Mouse (Mus musculus): ENCODE measurements around the gene Gm4027. TPM values are rescaled to one million over a fixed set of nuclear protein-coding genes. Genes with fewer than 3 reads are reported as not detected.
"Not testable (repeated sequence)": the region's sequence is repeated elsewhere in the genome, so short reads cannot be mapped to it uniquely, and the experiment has no call there.

Gm4027 gene
- not detected in 2 replicates for polyA plus RNA-seq (2015; fragmentation: Nextera tagmentation; extraction: Ambion mirVana)

GRCm38 (mm10) chr12:87618569-87618968, at the start of gene Gm4027:
Gene Gm4027, plus strand, starts transcription at chr12:87618869.
- not testable (repeated sequence) for ATAC-seq (ENCODE audit: low read depth); H3K4me2 ChIP-seq (ENCODE audit: low read depth, low read length)

GRCm38 (mm10) chr12:87601388-87601787, 17.3 kb upstream of the Gm4027 start:
- not testable (repeated sequence) for H3K4me3 ChIP-seq (ENCODE audit: low read depth, low read length); H3K9me3 ChIP-seq (replicated peaks; ENCODE audit: control insufficient read depth, low read length); H3K27me3 ChIP-seq (ENCODE audit: control insufficient read depth, insufficient read depth, low read depth, low read length); H3K36me3 ChIP-seq (ENCODE audit: control insufficient read depth, insufficient read depth); H3K4me1 ChIP-seq (ENCODE audit: control insufficient read depth, low read depth, low read length); H3K4me2 ChIP-seq (ENCODE audit: low read depth, low read length); H3K27ac ChIP-seq (ENCODE audit: low read length); H3K9ac ChIP-seq (ENCODE audit: low read depth, low read length); ATAC-seq (ENCODE audit: low read depth)
- WGBS (ENCODE audit: insufficient replicate concordance) = 3% methylated on average over 2 of the region's 2 CpGs

More at GRCm38 (mm10) chr12:87618569-87618968, at the start of gene Gm4027:
- not testable (repeated sequence) for H3K27me3 ChIP-seq (ENCODE audit: control insufficient read depth, insufficient read depth, low read depth, low read length); H3K4me3 ChIP-seq (ENCODE audit: low read depth, low read length); H3K4me1 ChIP-seq (ENCODE audit: control insufficient read depth, low read depth, low read length); H3K36me3 ChIP-seq (ENCODE audit: control insufficient read depth, insufficient read depth); H3K27ac ChIP-seq (ENCODE audit: low read length); H3K9ac ChIP-seq (ENCODE audit: low read depth, low read length); H3K9me3 ChIP-seq (replicated peaks; ENCODE audit: control insufficient read depth, low read length)
- 64% methylated on average over 5 of the region's 7 CpGs for WGBS (ENCODE audit: insufficient replicate concordance)

- ATAC-seq (ENCODE audit: low read depth); H3K27me3 ChIP-seq (ENCODE audit: control insufficient read depth, insufficient read depth, low read depth, low read length); H3K4me2 ChIP-seq (ENCODE audit: low read depth, low read length); H3K4me1 ChIP-seq (ENCODE audit: control insufficient read depth, low read depth, low read length); H3K4me3 ChIP-seq (ENCODE audit: low read depth, low read length); H3K9me3 ChIP-seq (replicated peaks; ENCODE audit: control insufficient read depth, low read length); H3K9ac ChIP-seq (ENCODE audit: low read depth, low read length); H3K36me3 ChIP-seq (ENCODE audit: control insufficient read depth, insufficient read depth); H3K27ac ChIP-seq (ENCODE audit: low read length): not testable (repeated sequence)
- 33% methylated on average over 1 of the region's 2 CpGs for WGBS (ENCODE audit: insufficient replicate concordance)
These were observed 16.3 kb upstream of the Gm4027 start, which contains the start of gene Oog1 for GRCm38 (mm10) chr12:87602388-87602787. Gene Oog1, plus strand, starts transcription at chr12:87602688.

GRCm38 (mm10) chr12:87644520-87644919, 25.9 kb downstream of the Gm4027 start, which contains the start of gene Gm16381:
Gene Gm16381, minus strand, starts transcription at chr12:87644620.
- ATAC-seq (ENCODE audit: low read depth); H3K27ac ChIP-seq (ENCODE audit: low read length): not testable (repeated sequence)

GRCm38 (mm10) chr12:87652916-87653703, 34.4 kb downstream of the Gm4027 start:
- not testable (repeated sequence) for H3K9ac ChIP-seq (ENCODE audit: low read depth, low read length); H3K4me1 ChIP-seq (ENCODE audit: control insufficient read depth, low read depth, low read length); H3K4me3 ChIP-seq (ENCODE audit: low read depth, low read length); H3K27me3 ChIP-seq (ENCODE audit: control insufficient read depth, insufficient read depth, low read depth, low read length); H3K36me3 ChIP-seq (ENCODE audit: control insufficient read depth, insufficient read depth); H3K9me3 ChIP-seq (replicated peaks; ENCODE audit: control insufficient read depth, low read length); H3K4me2 ChIP-seq (ENCODE audit: low read depth, low read length); H3K27ac ChIP-seq (ENCODE audit: low read length)
- 25% methylated on average over 2 of the region's 4 CpGs for WGBS (ENCODE audit: insufficient replicate concordance)
- peak; percentile 81 for ATAC-seq (ENCODE audit: low read depth)

More at GRCm38 (mm10) chr12:87644520-87644919, 25.9 kb downstream of the Gm4027 start, which contains the start of gene Gm16381:
- not testable (repeated sequence) for H3K4me1 ChIP-seq (ENCODE audit: control insufficient read depth, low read depth, low read length); H3K27me3 ChIP-seq (ENCODE audit: control insufficient read depth, insufficient read depth, low read depth, low read length); H3K9me3 ChIP-seq (replicated peaks; ENCODE audit: control insufficient read depth, low read length); H3K4me2 ChIP-seq (ENCODE audit: low read depth, low read length); H3K9ac ChIP-seq (ENCODE audit: low read depth, low read length); H3K4me3 ChIP-seq (ENCODE audit: low read depth, low read length); H3K36me3 ChIP-seq (ENCODE audit: control insufficient read depth, insufficient read depth)
- WGBS (ENCODE audit: insufficient replicate concordance) = 59% methylated on average over 1 of the region's 2 CpGs

Other genes starting within 250 kb of the Gm4027 start
- gene Sptlc2, start 230.5 kb upstream of the Gm4027 start, polyA plus RNA-seq (2015; fragmentation: Nextera tagmentation; extraction: Ambion mirVana) = 28.1 and 30.8 TPM in 2 replicates
- 137 and 154 TPM in 2 replicates for gene Slirp, start 175.0 kb upstream of the Gm4027 start, polyA plus RNA-seq (2015; fragmentation: Nextera tagmentation; extraction: Ambion mirVana)
- 17.0 and 17.4 TPM in 2 replicates for gene Alkbh1, start 174.9 kb upstream of the Gm4027 start, polyA plus RNA-seq (2015; fragmentation: Nextera tagmentation; extraction: Ambion mirVana)
- gene Snw1, start 146.6 kb upstream of the Gm4027 start, polyA plus RNA-seq (2015; fragmentation: Nextera tagmentation; extraction: Ambion mirVana) = 43.1 and 47.7 TPM in 2 replicates
- gene Gm5788, start 124.1 kb upstream of the Gm4027 start, polyA plus RNA-seq (2015; fragmentation: Nextera tagmentation; extraction: Ambion mirVana) = not detected in 2 replicates
- not detected in 2 replicates for gene Gm8300, start 104.6 kb upstream of the Gm4027 start, polyA plus RNA-seq (2015; fragmentation: Nextera tagmentation; extraction: Ambion mirVana)
- not detected in 2 replicates for gene Oog1, start 16.2 kb upstream of the Gm4027 start, polyA plus RNA-seq (2015; fragmentation: Nextera tagmentation; extraction: Ambion mirVana)
- gene Gm16381, start 25.8 kb downstream of the Gm4027 start, polyA plus RNA-seq (2015; fragmentation: Nextera tagmentation; extraction: Ambion mirVana) = not detected in 2 replicates
- gene Gm21319, start 156.9 kb downstream of the Gm4027 start, polyA plus RNA-seq (2015; fragmentation: Nextera tagmentation; extraction: Ambion mirVana) = not detected in 2 replicates
- not detected in 2 replicates for gene Gm21936, start 176.6 kb downstream of the Gm4027 start, polyA plus RNA-seq (2015; fragmentation: Nextera tagmentation; extraction: Ambion mirVana)
- gene BB287469, start 197.7 kb downstream of the Gm4027 start, polyA plus RNA-seq (2015; fragmentation: Nextera tagmentation; extraction: Ambion mirVana) = 0.26 TPM in 1 of 2 replicates, not detected in the other
- not detected in 2 replicates for gene Gm2001, start 223.5 kb downstream of the Gm4027 start, polyA plus RNA-seq (2015; fragmentation: Nextera tagmentation; extraction: Ambion mirVana)